Mouse (Mus musculus): ENCODE results near the gene Acoxl.

- TF ChIP-seq POLR2A (IDR thresholded peaks at IDR 0.05; ENCODE audit: borderline replicate concordance, insufficient read depth, low read length) = no peak
- no peak for TF ChIP-seq CTCF (IDR thresholded peaks at IDR 0.05; ENCODE audit: borderline replicate concordance, insufficient read depth, low read depth, low read length)
Measured at GRCm38 (mm10) chr2:128061491-128061890, 222.8 kb downstream of the Acoxl start.
